Mouse (Mus musculus) thymus, postnatal 0 days (tissue): ENCODE results near the gene Dnaic2. TPM values are rescaled to one million over a fixed set of nuclear protein-coding genes. Genes with fewer than 3 reads are reported as not detected.

ENCODE experiments used
- DNase-seq: peaks from one replicate; pipeline ENCODE4 v3.0.0-alpha.2; 2015; ENCODE audit warnings: low spot score
- polyA plus RNA-seq: library from polyadenylated mRNA; unstranded; fragments of >200 nt; fragmentation: Nextera tagmentation; extraction: Ambion mirVana; gene quantifications from 2 replicates; pipeline ENCODE4 v1.2.1, GENCODE M21; 2015

Gene Dnaic2
- polyA plus RNA-seq, 1 experiment from 2014 or later = 0.94 TPM

DNA sequence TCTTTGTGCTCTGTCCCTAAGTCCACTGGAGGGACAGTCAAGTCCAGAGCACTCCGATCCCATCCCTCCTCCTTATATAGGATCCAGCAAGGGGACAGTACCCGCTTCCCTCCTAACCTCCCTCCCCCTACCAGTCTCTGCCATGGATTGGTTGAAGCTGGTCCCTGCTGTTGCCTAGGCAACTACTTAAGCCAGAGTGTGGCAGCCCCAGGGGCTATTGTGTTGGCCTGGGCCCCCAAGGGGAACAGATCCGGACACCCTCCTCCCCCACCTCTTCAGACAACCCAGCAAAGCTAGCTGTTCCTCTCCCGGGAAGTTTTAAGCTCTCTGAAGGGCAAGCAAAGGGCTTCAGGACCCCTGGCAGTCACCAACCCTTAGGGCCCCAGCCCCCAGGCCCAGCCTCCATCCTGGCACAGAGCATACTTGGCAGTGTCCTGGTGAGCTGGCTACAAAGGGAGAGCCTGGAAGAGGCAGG, 68.7 kb downstream of the Dnaic2 start, which contains the start of gene Btbd17:
Gene Btbd17, minus strand, starts transcription at position 98 of the 475 bp plus-strand sequence.
- no peak for DNase-seq

GRCm38 (mm10) chr11:114797176-114797575, 70.0 kb downstream of the Dnaic2 start:
- no peak for DNase-seq

DNA sequence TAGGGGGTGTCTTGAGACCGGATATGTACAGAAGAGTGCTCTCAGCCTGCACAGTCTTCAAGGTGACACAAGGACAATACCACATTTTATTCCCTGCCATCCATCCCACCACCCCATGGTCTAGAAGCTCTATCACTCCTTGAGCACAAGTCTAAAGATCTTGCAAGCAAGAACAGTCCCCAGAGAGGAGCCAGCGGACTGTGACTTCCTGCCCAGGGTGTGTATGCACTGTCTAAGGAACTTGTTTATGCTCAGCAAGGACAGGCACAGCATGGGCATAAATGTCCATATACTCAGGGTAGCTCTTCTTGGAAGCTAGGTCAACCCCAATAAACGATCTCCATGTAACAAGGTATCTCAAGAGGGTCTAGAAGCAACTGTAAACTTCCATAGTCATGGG, 70.8 kb downstream of the Dnaic2 start:
- no peak for DNase-seq

DNA sequence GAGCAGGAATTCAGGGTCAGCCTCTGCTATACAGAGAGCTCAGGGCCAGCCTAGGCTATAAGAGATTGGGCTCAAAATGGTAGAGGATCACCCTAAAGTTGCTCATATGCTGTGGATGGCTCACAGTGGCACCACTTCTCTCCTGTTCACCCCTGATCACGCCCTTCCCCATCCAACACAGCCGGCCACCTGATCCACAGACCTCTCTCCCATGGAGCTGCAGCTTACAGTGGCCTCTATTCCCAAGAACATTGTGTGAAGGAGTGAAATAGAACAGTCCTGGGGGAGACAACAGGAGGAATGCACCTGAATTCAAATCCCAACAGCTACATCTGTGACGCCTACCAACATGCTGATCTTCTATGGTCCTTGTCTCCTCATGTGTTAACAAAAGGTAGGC, 71.4 kb downstream of the Dnaic2 start, which contains the start of gene Gpr142:
Gene Gpr142, plus strand, starts transcription at position 301 of the 400 bp plus-strand sequence.
- DNase-seq = no peak

GRCm38 (mm10) chr11:114801906-114802305, 74.7 kb downstream of the Dnaic2 start:
- DNase-seq = no peak

DNA sequence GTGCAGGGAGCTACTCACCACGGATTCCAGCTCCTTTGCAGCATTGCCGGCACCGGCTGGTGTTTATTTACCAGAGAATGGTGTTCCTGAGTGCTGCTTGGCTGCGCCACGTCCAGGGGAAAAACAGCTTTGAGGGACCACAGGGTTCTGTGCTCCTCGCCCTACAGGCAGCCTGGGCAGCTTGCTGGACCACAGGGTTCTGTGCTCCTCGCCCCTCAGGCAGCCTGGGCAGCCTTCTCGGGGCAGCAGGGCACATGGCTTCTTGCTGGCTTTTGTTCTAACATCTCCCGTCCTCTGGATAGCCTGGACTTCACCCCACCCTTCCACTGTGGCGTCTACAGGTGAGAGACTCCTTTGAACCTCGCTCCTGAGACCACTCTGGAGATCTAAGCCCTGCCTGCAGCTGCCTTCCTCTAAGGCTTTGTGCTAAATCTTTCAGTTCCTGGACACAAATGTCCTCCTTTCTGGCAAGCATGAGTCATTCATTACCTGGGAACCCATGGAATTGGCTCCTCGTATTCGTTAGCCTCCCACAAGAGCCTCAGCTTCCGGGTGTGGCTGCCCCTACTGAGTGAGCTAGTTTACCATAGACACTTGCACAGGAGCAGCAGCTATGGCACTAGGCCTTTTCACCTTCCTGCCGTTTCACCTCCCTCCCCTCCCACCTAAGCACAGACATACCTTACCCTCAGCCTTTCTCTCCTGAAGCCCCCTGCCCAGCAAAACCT, 75.5 kb downstream of the Dnaic2 start:
- no peak for DNase-seq

DNA sequence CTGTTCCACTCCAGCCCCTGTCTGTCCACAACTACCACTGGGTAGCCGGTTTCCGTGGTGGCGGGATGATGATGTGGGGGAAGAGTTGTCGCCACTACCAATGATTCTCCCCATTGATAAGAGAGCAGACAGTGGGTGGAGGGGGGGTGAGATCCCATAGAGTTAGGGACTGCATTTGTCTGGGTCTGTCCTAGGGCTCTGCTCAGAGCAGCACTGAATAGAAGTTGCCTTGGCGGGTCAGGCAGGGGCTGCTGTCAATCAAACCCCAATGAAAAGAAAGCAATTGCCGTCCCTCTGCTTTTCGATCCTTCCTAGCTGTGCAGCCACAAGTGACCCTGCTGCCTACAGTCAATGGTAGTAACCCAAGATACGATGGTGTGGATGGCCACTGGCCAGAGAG, 76.8 kb downstream of the Dnaic2 start:
- DNase-seq = no peak

DNA sequence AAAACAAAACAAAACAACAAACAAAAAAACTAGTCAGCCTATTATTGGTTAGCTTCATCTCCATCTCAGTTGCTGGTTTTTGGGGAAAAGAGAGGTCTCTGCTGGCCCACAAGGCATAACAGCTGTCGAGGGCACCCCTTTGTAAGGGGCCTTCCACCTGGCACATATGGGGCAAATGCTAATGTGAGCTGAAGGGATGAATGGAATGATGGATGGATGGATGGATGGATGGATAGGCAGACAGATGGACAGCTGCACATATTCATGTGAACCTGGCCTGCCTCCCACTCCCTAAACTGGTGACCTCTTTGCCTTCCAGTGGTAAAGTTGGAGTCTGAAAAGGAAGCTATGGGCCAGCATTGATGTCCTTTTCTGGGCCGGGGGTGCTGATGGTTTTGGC, 79.8 kb downstream of the Dnaic2 start:
- no peak for DNase-seq

Other genes starting within 250 kb of the Dnaic2 start
- 1,685 and 1,731 TPM in 2 replicates for gene Rpl38, start 58.9 kb upstream of the Dnaic2 start, polyA plus RNA-seq
- gene Ttyh2, start 52.0 kb upstream of the Dnaic2 start, polyA plus RNA-seq = 11.1 and 12.2 TPM in 2 replicates
- gene Kif19a, start 38.0 kb downstream of the Dnaic2 start, polyA plus RNA-seq = 0.09 TPM in 2 replicates
- 0.14 TPM in 1 of 2 replicates, not detected in the other for gene Btbd17, start 68.5 kb downstream of the Dnaic2 start, polyA plus RNA-seq
- not detected in 2 replicates for gene Gpr142, start 71.5 kb downstream of the Dnaic2 start, polyA plus RNA-seq
- gene Gprc5c, start 123.7 kb downstream of the Dnaic2 start, polyA plus RNA-seq = 5.0 and 5.3 TPM in 2 replicates
- gene Cd300a, start 162.6 kb downstream of the Dnaic2 start, polyA plus RNA-seq = 5.0 and 6.8 TPM in 2 replicates
- gene Cd300lb, start 207.0 kb downstream of the Dnaic2 start, polyA plus RNA-seq = 0.15 and 0.29 TPM in 2 replicates
- 0.21 and 0.23 TPM in 2 replicates for gene Cd300c, start 241.7 kb downstream of the Dnaic2 start, polyA plus RNA-seq